Mouse (Mus musculus): ENCODE results near the gene Prickle2. TPM values are rescaled to one million over a fixed set of nuclear protein-coding genes. Genes with fewer than 3 reads are reported as not detected.

The Prickle2 gene
- polyA plus RNA-seq, 1 experiment = not detected

- H3K4me3 ChIP-seq (ENCODE audit: insufficient read depth, low read depth, low read length) = no peak overlapping the region
- peaks cover 2% of the 10 kb centered on the region; the same call in 1 of the 2 replicates for H3K4me1 ChIP-seq (ENCODE audit: control insufficient read depth, insufficient read depth, low read length)
- no peak overlapping the region for H3K27ac ChIP-seq (ENCODE audit: insufficient read depth, low read depth, low read length)
- WGBS = 66% methylated on average over 3 of the region's 3 CpGs
- TF ChIP-seq CTCF (IDR thresholded peaks at IDR 0.05; ENCODE audit: insufficient read depth, low read depth, low read length) (no peak), POLR2A (IDR thresholded peaks at IDR 0.05; ENCODE audit: insufficient read depth, low read depth, low read length) (no peak)
These were observed 179.7 kb downstream of the Prickle2 start for GRCm38 (mm10) chr6:92526212-92526611.

GRCm38 (mm10) chr6:92525646-92526045 lies 180.3 kb downstream of the Prickle2 start:
- Histone ChIP-seq H3K4me3 (ENCODE audit: insufficient read depth, low read depth, low read length) (no peak overlapping the region), H3K27ac (ENCODE audit: insufficient read depth, low read depth, low read length) (no peak overlapping the region), H3K4me1 (ENCODE audit: control insufficient read depth, insufficient read depth, low read length) (peaks cover 2% of the 10 kb centered on the region; the same call in 1 of the 2 replicates)
- WGBS = 73% methylated on average over 2 of the region's 2 CpGs
- TF ChIP-seq POLR2A (IDR thresholded peaks at IDR 0.05; ENCODE audit: insufficient read depth, low read depth, low read length) = no peak
- TF ChIP-seq CTCF (IDR thresholded peaks at IDR 0.05; ENCODE audit: insufficient read depth, low read depth, low read length) = no peak

GRCm38 (mm10) chr6:92521526-92522075 lies 184.4 kb downstream of the Prickle2 start:
- 54% methylated on average over 7 of the region's 7 CpGs for WGBS
- TF ChIP-seq POLR2A (IDR thresholded peaks at IDR 0.05; ENCODE audit: insufficient read depth, low read depth, low read length) (no peak), CTCF (IDR thresholded peaks at IDR 0.05; ENCODE audit: insufficient read depth, low read depth, low read length) (no peak)
- no peak overlapping the region for H3K27ac ChIP-seq (ENCODE audit: insufficient read depth, low read depth, low read length)

GRCm38 (mm10) chr6:92520088-92520875 lies 185.7 kb downstream of the Prickle2 start:
- H3K27ac ChIP-seq (ENCODE audit: insufficient read depth, low read depth, low read length) = no peak overlapping the region
- H3K4me1 ChIP-seq (ENCODE audit: control insufficient read depth, insufficient read depth, low read length) = peaks cover 2% of the 10 kb centered on the region; the same call in 1 of the 2 replicates
- H3K4me3 ChIP-seq (ENCODE audit: insufficient read depth, low read depth, low read length) = no peak overlapping the region
- TF ChIP-seq POLR2A (IDR thresholded peaks at IDR 0.05; ENCODE audit: insufficient read depth, low read depth, low read length) (no peak), CTCF (IDR thresholded peaks at IDR 0.05; ENCODE audit: insufficient read depth, low read depth, low read length) (no peak)
- 79% methylated on average over 5 of the region's 5 CpGs for WGBS

More at GRCm38 (mm10) chr6:92521526-92522075, 184.4 kb downstream of the Prickle2 start:
- Histone ChIP-seq H3K4me3 (ENCODE audit: insufficient read depth, low read depth, low read length) (no peak overlapping the region), H3K4me1 (ENCODE audit: control insufficient read depth, insufficient read depth, low read length) (peaks cover 2% of the 10 kb centered on the region; the same call in 1 of the 2 replicates)

- no peak for TF ChIP-seq CTCF (IDR thresholded peaks at IDR 0.05; ENCODE audit: insufficient read depth, low read depth, low read length)
- no peak for TF ChIP-seq POLR2A (IDR thresholded peaks at IDR 0.05; ENCODE audit: insufficient read depth, low read depth, low read length)
- Histone ChIP-seq H3K4me1 (ENCODE audit: control insufficient read depth, insufficient read depth, low read length) (peaks cover 2% of the 10 kb centered on the region; the same call in 1 of the 2 replicates), H3K27ac (ENCODE audit: insufficient read depth, low read depth, low read length) (no peak overlapping the region), H3K4me3 (ENCODE audit: insufficient read depth, low read depth, low read length) (no peak overlapping the region)
- WGBS = 94% methylated on average over 6 of the region's 6 CpGs
These were observed 187.5 kb downstream of the Prickle2 start for GRCm38 (mm10) chr6:92518438-92518968.

- Histone ChIP-seq H3K4me1 (ENCODE audit: control insufficient read depth, insufficient read depth, low read length) (peaks cover 2% of the 10 kb centered on the region; the same call in 1 of the 2 replicates), H3K4me3 (ENCODE audit: insufficient read depth, low read depth, low read length) (no peak overlapping the region), H3K27ac (ENCODE audit: insufficient read depth, low read depth, low read length) (no peak overlapping the region)
- TF ChIP-seq POLR2A (IDR thresholded peaks at IDR 0.05; ENCODE audit: insufficient read depth, low read depth, low read length) (no peak), CTCF (IDR thresholded peaks at IDR 0.05; ENCODE audit: insufficient read depth, low read depth, low read length) (no peak)
- WGBS = 82% methylated on average over 2 of the region's 2 CpGs
These were observed 189.0 kb downstream of the Prickle2 start for GRCm38 (mm10) chr6:92517002-92517401.

- Histone ChIP-seq H3K4me1 (ENCODE audit: control insufficient read depth, insufficient read depth, low read length) (no peaks in the 10 kb centered on the region), H3K4me3 (ENCODE audit: insufficient read depth, low read depth, low read length) (no peak overlapping the region), H3K27ac (ENCODE audit: insufficient read depth, low read depth, low read length) (no peak overlapping the region)
- TF ChIP-seq POLR2A (IDR thresholded peaks at IDR 0.05; ENCODE audit: insufficient read depth, low read depth, low read length) (no peak), CTCF (IDR thresholded peaks at IDR 0.05; ENCODE audit: insufficient read depth, low read depth, low read length) (no peak)
- 47% methylated on average over 1 of the region's 1 CpGs for WGBS
These were observed 194.0 kb downstream of the Prickle2 start for GRCm38 (mm10) chr6:92512001-92512400.

- Histone ChIP-seq H3K4me3 (ENCODE audit: insufficient read depth, low read depth, low read length) (no peak overlapping the region), H3K27ac (ENCODE audit: insufficient read depth, low read depth, low read length) (no peak overlapping the region), H3K4me1 (ENCODE audit: control insufficient read depth, insufficient read depth, low read length) (no peaks in the 10 kb centered on the region)
- WGBS = 71% methylated on average over 2 of the region's 2 CpGs
- TF ChIP-seq POLR2A (IDR thresholded peaks at IDR 0.05; ENCODE audit: insufficient read depth, low read depth, low read length) (no peak), CTCF (IDR thresholded peaks at IDR 0.05; ENCODE audit: insufficient read depth, low read depth, low read length) (no peak)
These were observed 196.2 kb downstream of the Prickle2 start for GRCm38 (mm10) chr6:92509712-92510111.

- H3K4me3 ChIP-seq (ENCODE audit: insufficient read depth, low read depth, low read length) = no peak overlapping the region
- TF ChIP-seq POLR2A (IDR thresholded peaks at IDR 0.05; ENCODE audit: insufficient read depth, low read depth, low read length) (no peak), CTCF (IDR thresholded peaks at IDR 0.05; ENCODE audit: insufficient read depth, low read depth, low read length) (no peak)
- no peaks in the 10 kb centered on the region for H3K4me1 ChIP-seq (ENCODE audit: control insufficient read depth, insufficient read depth, low read length)
- no peak overlapping the region for H3K27ac ChIP-seq (ENCODE audit: insufficient read depth, low read depth, low read length)
- WGBS = 66% methylated on average over 3 of the region's 3 CpGs
These were observed 199.7 kb downstream of the Prickle2 start for GRCm38 (mm10) chr6:92506276-92506675.

Data from olfactory bulb, adult 2 months (tissue).